17 mouse cellular contexts compared by ENCODE assay signal in the genomic region with DNA sequence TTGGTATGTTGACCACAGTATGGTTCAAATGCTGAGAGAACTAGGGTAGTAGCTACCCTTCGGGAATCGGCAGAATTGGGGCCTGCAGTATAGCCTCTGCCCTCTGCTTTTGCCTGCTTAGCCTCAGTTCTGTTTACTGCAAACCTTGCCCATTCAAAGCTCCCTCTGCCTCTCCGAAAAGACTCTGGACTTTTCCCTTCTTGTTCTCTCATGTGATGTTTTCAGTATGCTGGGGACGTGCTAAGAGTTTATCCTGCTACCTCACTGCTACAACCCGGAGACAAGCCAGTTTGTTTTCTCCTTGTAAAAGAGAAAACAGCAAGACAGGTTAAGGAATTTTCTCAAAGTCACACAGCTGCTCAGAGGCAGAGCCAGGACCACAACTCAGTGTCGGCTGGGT. TPM values are rescaled to one million over a fixed set of nuclear protein-coding genes. Genes with fewer than 3 reads are reported as not detected.
DNase-seq lines count a peak whose midpoint lies in the region; ATAC-seq and TF ChIP-seq lines count a peak whose summit lies in the region.
"Had no signal": no experiment of that assay in that cellular context is flagged by ENCODE, and none has a peak within 500 bp of the region (broad histone marks: within the 10 kb centered on the region; RNA-seq: fewer than 3 reads in every experiment).

No protein-coding gene starts in this region.

- 0 out of 2 replicates have a peak, but pooled peaks cover 7% of the 10 kb centered on the region for H3K4me1 ChIP-seq in lung, postnatal 0 days (ENCODE audit: insufficient read depth, low read depth, low read length)
- peaks cover 14% of the 10 kb centered on the region for H3K4me1 ChIP-seq in small intestine, adult 2 months (ENCODE audit: control insufficient read depth, insufficient read depth, insufficient read length, low read length)
- no peaks in the 10 kb centered on the region for H3K4me1 ChIP-seq in heart, adult 2 months (ENCODE audit: control insufficient read depth, insufficient read depth, low read length)

- H3K27ac ChIP-seq in lung, postnatal 0 days (ENCODE audit: low read length), result peak overlapping the region; percentile 85; the same call in 1 of the 2 replicates
- H3K27ac ChIP-seq in small intestine, adult 2 months (ENCODE audit: insufficient read depth, low read depth, low read length), result peak overlapping the region; percentile 39
- no peak overlapping the region for H3K27ac ChIP-seq in heart, adult 2 months
- H3K27ac ChIP-seq: heart, embryonic 13.5 days; hindbrain, embryonic 14.5 days; liver, embryonic 12.5 days had no signal

- no peak overlapping the region for H3K4me2 ChIP-seq in lung, postnatal 0 days (replicated peaks; ENCODE audit: low read depth, low read length)
- H3K4me2 ChIP-seq: heart, embryonic 13.5 days; hindbrain, embryonic 14.5 days; liver, embryonic 12.5 days had no signal

- no peaks in the 10 kb centered on the region for H3K9me3 ChIP-seq in lung, postnatal 0 days (ENCODE audit: low read length)
- H3K9me3 ChIP-seq: heart, embryonic 13.5 days; liver, embryonic 12.5 days had no signal

- intact Hi-C loops in heart, adult 2 months (cut with DNase I), result no loop called here

- no peak for TF ChIP-seq CTCF in lung, postnatal 0 days (IDR thresholded peaks at IDR 0.05)
- no peak for TF ChIP-seq CTCF in small intestine, adult 2 months (IDR thresholded peaks at IDR 0.05; ENCODE audit: extremely low read depth, insufficient read length, insufficient replicate concordance, low read depth, low read length)
- TF ChIP-seq CTCF in heart, adult 2 months (IDR thresholded peaks at IDR 0.05), result no peak

- ATAC-seq in lung, postnatal 0 days, result no peak
- ATAC-seq: liver, embryonic 12.5 days; midbrain, embryonic 16.5 days had no signal

- TF ChIP-seq POLR2A in small intestine, adult 2 months (IDR thresholded peaks at IDR 0.05; ENCODE audit: low read depth, low read length), result no peak
- TF ChIP-seq POLR2A in heart, adult 2 months (IDR thresholded peaks at IDR 0.05; ENCODE audit: insufficient read depth, low read depth, low read length), result no peak

- H3K27me3 ChIP-seq in lung, postnatal 0 days (replicated peaks; ENCODE audit: insufficient read depth, low read length), result no peaks in the 10 kb centered on the region
- no peaks in the 10 kb centered on the region for H3K27me3 ChIP-seq in small intestine, adult 2 months (ENCODE audit: control insufficient read depth, insufficient read depth, low read length)
- H3K27me3 ChIP-seq in heart, adult 2 months (ENCODE audit: control insufficient read depth, insufficient read depth, low read length), result no peaks in the 10 kb centered on the region

- no peaks in the 10 kb centered on the region for H3K79me2 ChIP-seq in heart, adult 2 months (replicated peaks; ENCODE audit: control insufficient read depth, insufficient read depth, low read length)

- no peak for TF ChIP-seq EP300 in lung, postnatal 0 days (IDR thresholded peaks at IDR 0.05)
- no peak for TF ChIP-seq EP300 in heart, adult 2 months (IDR thresholded peaks at IDR 0.05; ENCODE audit: insufficient read depth, low read depth, low read length)

- no peak overlapping the region for H3K9ac ChIP-seq in lung, postnatal 0 days (replicated peaks; ENCODE audit: low read depth)
- H3K9ac ChIP-seq in heart, adult 2 months (ENCODE audit: low read depth, low read length), result no peak overlapping the region
- H3K9ac ChIP-seq: heart, embryonic 13.5 days; hindbrain, embryonic 14.5 days; liver, embryonic 12.5 days had no signal

- peak; percentile 72 for DNase-seq in kidney, adult 9 months
- no peak for DNase-seq in kidney, adult 18-20 months
- no peak for DNase-seq in lung, postnatal 0 days (ENCODE audit: low spot score)
- no peak for DNase-seq in lung, postnatal 25 days (ENCODE audit: low spot score)
- DNase-seq in layer of hippocampus, postnatal 10 days (ENCODE audit: low spot score in 2 of 2), result no peak
- DNase-seq in heart, adult 2 months, result no peak
- DNase-seq: adrenal gland, adult 2 months; cerebellum, adult 8-10 months; heart, postnatal 36 days; lung, postnatal 14 days; right cerebral cortex, postnatal 25 days had no signal

- no peak overlapping the region for H3K4me3 ChIP-seq in lung, postnatal 0 days (ENCODE audit: low read depth, low read length)
- H3K4me3 ChIP-seq in small intestine, adult 2 months (ENCODE audit: low read depth, low read length), result no peak overlapping the region
- H3K4me3 ChIP-seq in heart, adult 2 months, result no peak overlapping the region
- H3K4me3 ChIP-seq: heart, embryonic 13.5 days; liver, embryonic 12.5 days had no signal

- no peaks in the 10 kb centered on the region for H3K36me3 ChIP-seq in lung, postnatal 0 days (ENCODE audit: insufficient read depth, low read length)
- H3K36me3 ChIP-seq in small intestine, adult 2 months (ENCODE audit: control insufficient read depth, insufficient read depth, low read length), result no peaks in the 10 kb centered on the region
- no peaks in the 10 kb centered on the region for H3K36me3 ChIP-seq in heart, adult 2 months (ENCODE audit: control insufficient read depth, insufficient read depth, low read length)
- H3K36me3 ChIP-seq: heart, embryonic 13.5 days; liver, embryonic 12.5 days had no signal

- 72% methylated on average over 6 of the region's 6 CpGs for WGBS in lung, postnatal 0 days
- WGBS in small intestine, adult 2 months, result 39% methylated on average over 6 of the region's 6 CpGs
- WGBS in heart, adult 2 months, result 92% methylated on average over 6 of the region's 6 CpGs

RNA-seq across cellular contexts. Expression of a gene that starts 46.0 kb away (rescaled TPM):
- polyA plus RNA-seq in lung, postnatal 0 days (2015; fragmentation: Nextera tagmentation; extraction: Ambion mirVana), result 42.4 and 55.6 TPM in 2 replicates
- polyA plus RNA-seq in small intestine, adult 2 months (2012; rRNA removed), result 24.8 and 64.0 TPM in 2 replicates
- 10 to 100 TPM; 22.1 to 29.0 TPM for total RNA-seq in layer of hippocampus, postnatal 10 days (2021)
- total RNA-seq in heart, adult 2 months (2021), result 10 to 100 TPM; 95.9 to 99.8 TPM
- 95.8 and 116 TPM in 2 replicates for polyA plus RNA-seq in heart, adult 2 months (2012; rRNA removed)
- total RNA-seq: CH12.LX had no signal
